Mouse (Mus musculus): ENCODE results near the gene Spata17.
A peak's percentile ranks its signal among the peaks of the same experiment; 100 is the strongest.

Spata17 gene

GRCm38 (mm10) chr1:187215181-187216116, at the start of gene Spata17, which contains the start of gene Gpatch2:
Gene Spata17 (minus strand): TSS chr1:187215465.
Gene Gpatch2 (plus strand): TSS chr1:187215508.
- peak; percentile 75 for DNase-seq (ENCODE audit: low read depth)

- no peak for DNase-seq (ENCODE audit: low read depth)
These were observed 43.5 kb upstream of the Spata17 start for GRCm38 (mm10) chr1:187258756-187259155.

GRCm38 (mm10) chr1:187250741-187251262, 35.5 kb upstream of the Spata17 start:
- no peak for DNase-seq (ENCODE audit: low read depth)

- no peak for DNase-seq (ENCODE audit: low read depth)
These were observed 29.5 kb upstream of the Spata17 start for GRCm38 (mm10) chr1:187244734-187245133.

GRCm38 (mm10) chr1:187241329-187241728, 26.1 kb upstream of the Spata17 start:
- no peak for DNase-seq (ENCODE audit: low read depth)

GRCm38 (mm10) chr1:187240304-187240703, 25.0 kb upstream of the Spata17 start:
- no peak for DNase-seq (ENCODE audit: low read depth)

- no peak for DNase-seq (ENCODE audit: low read depth)
These were observed 22.8 kb upstream of the Spata17 start for GRCm38 (mm10) chr1:187238061-187238460.

- DNase-seq (ENCODE audit: low read depth), result no peak
These were observed 21.0 kb upstream of the Spata17 start for GRCm38 (mm10) chr1:187236296-187236695.

- DNase-seq (ENCODE audit: low read depth), result no peak
These were observed 19.9 kb upstream of the Spata17 start for GRCm38 (mm10) chr1:187235161-187235560.

- no peak for DNase-seq (ENCODE audit: low read depth)
These were observed 17.8 kb upstream of the Spata17 start for GRCm38 (mm10) chr1:187232996-187233615.

- DNase-seq (ENCODE audit: low read depth), result no peak
These were observed 17.1 kb upstream of the Spata17 start for GRCm38 (mm10) chr1:187232196-187232955.

GRCm38 (mm10) chr1:187230255-187230654, 15.0 kb upstream of the Spata17 start:
- DNase-seq (ENCODE audit: low read depth), result no peak

- DNase-seq (ENCODE audit: low read depth), result peak; percentile 10
These were observed 13.3 kb upstream of the Spata17 start for GRCm38 (mm10) chr1:187228414-187229146.

GRCm38 (mm10) chr1:187226328-187227025, 11.2 kb upstream of the Spata17 start:
- no peak for DNase-seq (ENCODE audit: low read depth)

- no peak for DNase-seq (ENCODE audit: low read depth)
These were observed 5.5 kb upstream of the Spata17 start for GRCm38 (mm10) chr1:187220756-187221155.

GRCm38 (mm10) chr1:187216620-187217410, 1.6 kb upstream of the Spata17 start:
- DNase-seq (ENCODE audit: low read depth), result peak; percentile 13

- no peak for DNase-seq (ENCODE audit: low read depth)
These were observed 4.5 kb downstream of the Spata17 start for GRCm38 (mm10) chr1:187210736-187211135.

- DNase-seq (ENCODE audit: low read depth), result no peak
These were observed 5.8 kb downstream of the Spata17 start for GRCm38 (mm10) chr1:187209496-187209895.

- no peak for DNase-seq (ENCODE audit: low read depth)
These were observed 9.8 kb downstream of the Spata17 start for GRCm38 (mm10) chr1:187205506-187205905.

GRCm38 (mm10) chr1:187178546-187178945, 36.7 kb downstream of the Spata17 start:
- DNase-seq (ENCODE audit: low read depth), result no peak
